Mouse (Mus musculus) G1E (cell line): Measurements from ENCODE around the gene D430041D05Rik. TPM values are rescaled to one million over a fixed set of nuclear protein-coding genes. Genes with fewer than 3 reads are reported as not detected.

Source experiments
- ATAC-seq: 2 replicates; pipeline ENCODE4 v1.8.0; 2016; ENCODE audit warnings: mild to moderate bottlenecking; ENCODE audit not compliant: insufficient number of reproducible peaks, poor library complexity, low FRiP score, severe bottlenecking; ENCODE audit errors: extremely low read depth
- DNase-seq: peaks from one replicate; pipeline ENCODE4 v3.0.0; 2012; ENCODE audit warnings: low spot score
- H3K27me3 ChIP-seq: 2 replicates; pipeline ENCODE4 v1.6.1; 2012; ENCODE audit warnings: mild to moderate bottlenecking, low read length, inconsistent platforms; ENCODE audit not compliant: insufficient read depth
- H3K36me3 ChIP-seq: replicated peaks from 2 replicates; pipeline ENCODE3; 2012; ENCODE audit warnings: mild to moderate bottlenecking, inconsistent platforms
- H3K4me1 ChIP-seq: 2 replicates; pipeline ENCODE4 v1.6.1; 2012; ENCODE audit warnings: low read depth, low read length, inconsistent platforms, mixed read lengths; ENCODE audit not compliant: insufficient read depth
- H3K4me3 ChIP-seq: 2 replicates; pipeline ENCODE4 v1.5.1; 2012; ENCODE audit warnings: low read depth, mild to moderate bottlenecking, inconsistent platforms, low read length, moderate library complexity, mixed read lengths
- H3K9me3 ChIP-seq: replicated peaks from 2 replicates; pipeline ENCODE4 v1.6.1; 2012; ENCODE audit warnings: inconsistent platforms
- CTCF ChIP-seq: IDR thresholded peaks from 2 replicates; pipeline ENCODE4 v1.5.1; 2012; ENCODE audit warnings: low read depth, low read length, inconsistent platforms, mixed read lengths
- GATA1 ChIP-seq: IDR thresholded peaks from 2 replicates; pipeline ENCODE4 v1.6.1; 2012; ENCODE audit warnings: borderline replicate concordance, low read length, inconsistent platforms, mixed read lengths
- GATA2 ChIP-seq: IDR thresholded peaks from 2 replicates; pipeline ENCODE4 v1.6.1; 2012; ENCODE audit warnings: low read depth, low read length, inconsistent platforms, borderline replicate concordance
- POLR2AphosphoS5 ChIP-seq: IDR thresholded peaks from 2 replicates; pipeline ENCODE4 v1.6.1; 2012; ENCODE audit warnings: low read depth, low read length, inconsistent platforms; ENCODE audit not compliant: insufficient replicate concordance
- TAL1 ChIP-seq: conservative IDR thresholded peaks from 2 replicates; pipeline ENCODE4 v1.6.1; 2012; ENCODE audit warnings: low read depth, low read length, inconsistent platforms, mixed read lengths
- polyA plus RNA-seq: library from polyadenylated mRNA; stranded (reverse); fragments of >175 nt; gene quantifications from 2 replicates; pipeline ENCODE4 v1.2.3, GENCODE M21; 2012
- total RNA-seq, 2 experiments: library from RNA; stranded (forward) in 1 of 2; stranded (reverse) in 1 of 2; fragments of 200-1000 nt in 1 of 2; fragments of >200 nt in 1 of 2; fragmentation: Nextera tagmentation in 1 of 2; gene quantifications; 2 replicates each; pipeline ENCODE4 v1.2.3; 2014 to 2017

Gene D430041D05Rik
- total and polyA plus RNA-seq, 3 experiments: 0.01 to 0.22 TPM; not detected in 1

- Histone ChIP-seq H3K9me3 (no peaks in the 10 kb centered on the region), H3K4me3 (no peak overlapping the region), H3K36me3 (no peaks in the 10 kb centered on the region), H3K27me3 (peaks cover 3% of the 10 kb centered on the region; the same call in 1 of the 2 replicates), H3K4me1 (no peaks in the 10 kb centered on the region)
- DNase-seq (no peak), ATAC-seq (no peak)
- TF ChIP-seq TAL1: no peak
- no peak for TF ChIP-seq GATA1
- no peak for TF ChIP-seq POLR2AphosphoS5
- no peak for TF ChIP-seq GATA2
- TF ChIP-seq CTCF: no peak
Measured at GRCm38 (mm10) chr2:104335824-104336223, 75.0 kb downstream of the D430041D05Rik start.

DNA sequence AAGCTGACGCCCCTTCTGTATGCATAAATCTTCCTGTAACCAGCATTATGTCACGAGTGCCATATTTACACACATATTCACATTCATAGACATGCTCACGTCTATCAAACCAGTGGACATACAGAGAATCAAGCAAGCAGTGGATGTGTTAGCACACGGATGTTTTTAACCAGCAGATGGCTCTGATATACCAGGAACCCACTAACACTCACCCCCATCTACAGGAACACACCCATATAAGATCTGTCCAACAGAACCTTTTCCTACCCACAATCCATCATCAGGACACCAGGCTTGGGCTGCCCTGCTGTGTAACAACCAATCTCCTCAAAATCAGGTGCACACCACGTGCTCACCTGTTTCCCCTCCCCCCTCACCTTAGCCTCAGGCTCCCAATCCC is 76.9 kb downstream of the D430041D05Rik start:
- DNase-seq (no peak), ATAC-seq (no peak)
- Histone ChIP-seq H3K4me1 (no peaks in the 10 kb centered on the region), H3K4me3 (no peak overlapping the region), H3K9me3 (no peaks in the 10 kb centered on the region), H3K27me3 (peaks cover 3% of the 10 kb centered on the region; the same call in 1 of the 2 replicates), H3K36me3 (no peaks in the 10 kb centered on the region)
- TF ChIP-seq POLR2AphosphoS5: no peak
- no peak for TF ChIP-seq GATA2
- TF ChIP-seq TAL1: no peak
- no peak for TF ChIP-seq GATA1
- TF ChIP-seq CTCF: no peak

- ATAC-seq (no peak), DNase-seq (no peak)
- TF ChIP-seq POLR2AphosphoS5 (no peak), GATA2 (no peak), CTCF (no peak), GATA1 (no peak), TAL1 (no peak)
- no peak overlapping the region for H3K4me3 ChIP-seq
- no peaks in the 10 kb centered on the region for H3K36me3 ChIP-seq
- no peaks in the 10 kb centered on the region for H3K9me3 ChIP-seq
- H3K4me1 ChIP-seq: no peaks in the 10 kb centered on the region
- peaks cover 6% of the 10 kb centered on the region; the same call in 1 of the 2 replicates for H3K27me3 ChIP-seq
Measured at GRCm38 (mm10) chr2:104332707-104333106, 78.1 kb downstream of the D430041D05Rik start.

GRCm38 (mm10) chr2:104331261-104331660 is 79.6 kb downstream of the D430041D05Rik start:
- DNase-seq (no peak), ATAC-seq (no peak)
- no peaks in the 10 kb centered on the region for H3K4me1 ChIP-seq
- peaks cover 9% of the 10 kb centered on the region; the same call in 1 of the 2 replicates for H3K27me3 ChIP-seq
- TF ChIP-seq GATA1: no peak
- no peaks in the 10 kb centered on the region for H3K36me3 ChIP-seq
- H3K4me3 ChIP-seq: no peak overlapping the region
- H3K9me3 ChIP-seq: no peaks in the 10 kb centered on the region

DNA sequence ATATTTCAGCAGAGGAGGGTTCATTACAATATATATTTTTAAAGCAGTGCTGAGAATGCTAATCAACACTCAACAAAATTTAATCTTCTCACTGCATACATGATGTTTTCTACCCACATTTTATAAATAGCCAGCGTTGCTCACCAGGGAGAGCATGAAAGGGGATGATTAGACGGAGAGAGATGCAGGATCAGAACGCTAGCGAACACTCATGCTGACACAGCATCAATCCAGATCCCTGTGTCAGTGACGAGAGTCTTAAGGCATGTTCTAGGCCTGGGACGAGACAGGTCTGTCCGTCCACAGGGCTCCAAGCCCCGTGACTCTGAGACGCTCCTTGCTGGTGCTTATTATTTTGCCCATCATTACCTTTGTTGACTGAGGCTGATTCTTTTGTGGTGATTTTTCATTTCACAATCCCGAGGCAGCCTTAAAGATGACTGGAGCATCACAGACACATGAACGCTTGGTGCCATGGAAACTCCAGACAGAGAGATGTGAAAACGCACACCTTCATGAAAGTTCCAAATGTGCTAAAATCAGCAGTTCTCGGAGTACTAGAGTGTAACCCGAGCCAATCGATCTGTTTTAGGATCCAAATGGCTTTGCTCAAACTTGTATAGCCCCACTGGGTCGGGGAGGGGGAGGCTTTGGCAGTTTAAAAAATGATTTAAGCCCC is 83.6 kb downstream of the D430041D05Rik start:
- DNase-seq (no peak), ATAC-seq (no peak)
- H3K27me3 ChIP-seq: 0 out of 2 replicates have a peak, but pooled peaks cover 12% of the 10 kb centered on the region
- H3K4me3 ChIP-seq: no peak overlapping the region
- TF ChIP-seq POLR2AphosphoS5: no peak
- TF ChIP-seq GATA2: no peak
- TF ChIP-seq GATA1: no peak
- no peak for TF ChIP-seq CTCF
- no peak for TF ChIP-seq TAL1
- H3K9me3 ChIP-seq: no peaks in the 10 kb centered on the region
- H3K36me3 ChIP-seq: no peaks in the 10 kb centered on the region
- no peaks in the 10 kb centered on the region for H3K4me1 ChIP-seq

DNA sequence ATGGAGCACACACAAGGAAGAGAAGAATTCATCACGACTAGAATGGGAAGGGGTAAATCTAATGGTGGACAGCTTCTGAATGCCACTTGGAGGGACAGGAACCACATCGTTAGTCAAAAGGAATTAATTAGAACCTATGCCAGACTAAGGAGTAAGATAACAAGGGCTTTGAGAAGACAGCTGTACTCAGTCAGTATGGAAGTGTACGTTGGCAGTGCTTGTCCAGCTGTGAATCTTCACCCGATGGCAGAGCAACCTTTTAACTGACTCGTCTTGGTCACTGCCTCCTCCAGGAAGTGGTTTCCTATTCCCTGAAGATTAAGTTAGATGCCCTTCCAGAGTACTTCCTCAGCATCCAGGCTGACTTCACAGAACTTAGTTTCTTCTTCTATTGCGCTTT is 87.0 kb downstream of the D430041D05Rik start:
- no peak overlapping the region for H3K4me3 ChIP-seq
- no peak for TF ChIP-seq GATA2
- no peak for TF ChIP-seq TAL1
- no peak for TF ChIP-seq GATA1
- TF ChIP-seq CTCF: no peak
- no peak for TF ChIP-seq POLR2AphosphoS5
- no peak for ATAC-seq
- no peaks in the 10 kb centered on the region for H3K36me3 ChIP-seq
- no peaks in the 10 kb centered on the region for H3K4me1 ChIP-seq
- DNase-seq: no peak
- no peaks in the 10 kb centered on the region for H3K9me3 ChIP-seq
- 0 out of 2 replicates have a peak, but pooled peaks cover 12% of the 10 kb centered on the region for H3K27me3 ChIP-seq
